8 mouse cellular contexts compared by ENCODE assay signal in the genomic region with DNA sequence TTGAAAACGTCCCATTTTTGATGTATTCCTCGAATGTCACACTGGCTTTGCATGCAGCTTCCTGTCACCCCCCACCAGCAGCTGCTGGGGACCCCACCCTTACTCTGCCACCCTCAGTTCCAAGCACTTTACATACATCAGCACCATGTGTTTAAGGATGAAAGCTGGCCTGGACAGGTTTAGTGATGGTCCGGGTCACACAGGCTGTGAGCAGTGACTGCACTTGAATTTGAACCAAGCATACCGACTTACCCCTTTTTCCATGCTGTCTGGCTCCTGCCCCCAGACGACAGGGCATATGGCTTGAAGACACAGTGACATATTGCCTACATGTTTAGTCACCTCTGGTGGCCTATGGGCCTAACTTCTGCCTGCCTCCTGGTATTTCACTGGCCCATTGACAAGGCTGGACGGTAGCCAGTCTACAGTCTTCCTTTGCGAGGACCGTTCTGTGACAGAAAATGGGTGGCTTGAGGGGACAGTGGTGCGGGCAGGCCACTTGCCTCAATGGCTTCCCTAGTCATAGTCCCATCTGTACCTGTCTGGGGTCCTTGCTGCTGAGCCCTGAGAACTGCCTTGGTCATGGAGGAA. TPM values are rescaled to one million over a fixed set of nuclear protein-coding genes. Genes with fewer than 3 reads are reported as not detected.
DNase-seq lines count a peak whose midpoint lies in the region; ATAC-seq and TF ChIP-seq lines count a peak whose summit lies in the region.

No protein-coding gene starts in this region.

- H3K9ac ChIP-seq in forebrain, embryonic 11.5 days (ENCODE audit: low read length), result no peak overlapping the region; the same call in 1 of the 2 replicates
- peak overlapping the region; percentile 2; the same call in 1 of the 2 replicates for H3K9ac ChIP-seq in neural tube, embryonic 11.5 days (ENCODE audit: low read length)
- peak overlapping the region; percentile 92; the same call in 1 of the 2 replicates for H3K9ac ChIP-seq in liver, embryonic 14.5 days (replicated peaks)
- H3K9ac ChIP-seq in stomach, postnatal 0 days (ENCODE audit: low read length), result peak overlapping the region; percentile 83

- H3K4me1 ChIP-seq in forebrain, embryonic 10.5 days, result peaks cover 58% of the 10 kb centered on the region
- H3K4me1 ChIP-seq in forebrain, embryonic 11.5 days (replicated peaks; ENCODE audit: control insufficient read depth, insufficient read depth, low read length), result peaks cover 14% of the 10 kb centered on the region; the same call in 1 of the 2 replicates
- peaks cover 12% of the 10 kb centered on the region for H3K4me1 ChIP-seq in neural tube, embryonic 11.5 days (ENCODE audit: control insufficient read depth, insufficient read depth, low read length)
- H3K4me1 ChIP-seq in liver, embryonic 14.5 days (replicated peaks; ENCODE audit: control insufficient read depth in 2 of 2, insufficient read depth in 2 of 2, low read length in 1 of 2), result peaks cover 11 to 20% of the 10 kb centered on the region in 2 experiments
- H3K4me1 ChIP-seq in stomach, postnatal 0 days (replicated peaks; ENCODE audit: control insufficient read depth, insufficient read depth), result no peaks in the 10 kb centered on the region

- no peaks in the 10 kb centered on the region for H3K9me3 ChIP-seq in forebrain, embryonic 10.5 days
- H3K9me3 ChIP-seq in forebrain, embryonic 11.5 days (ENCODE audit: control insufficient read depth, low read length), result no peaks in the 10 kb centered on the region
- H3K9me3 ChIP-seq in neural tube, embryonic 11.5 days (ENCODE audit: control insufficient read depth, low read length), result no peaks in the 10 kb centered on the region
- no peaks in the 10 kb centered on the region for H3K9me3 ChIP-seq in liver, embryonic 14.5 days (ENCODE audit: control insufficient read depth, low read length)
- H3K9me3 ChIP-seq in stomach, postnatal 0 days (ENCODE audit: control insufficient read depth, low read length), result no peaks in the 10 kb centered on the region

- 0 out of 2 replicates have a peak overlapping the region, but pooled peaks have one; percentile 93 for H3K27ac ChIP-seq in forebrain, embryonic 10.5 days
- H3K27ac ChIP-seq in forebrain, embryonic 11.5 days (ENCODE audit: low read depth, low read length), result no peak overlapping the region
- no peak overlapping the region for H3K27ac ChIP-seq in neural tube, embryonic 11.5 days (ENCODE audit: low read depth, low read length)
- H3K27ac ChIP-seq in liver, embryonic 14.5 days, result no peak overlapping the region
- peak overlapping the region; percentile 99; the same call in 1 of the 2 replicates for H3K27ac ChIP-seq in stomach, postnatal 0 days (replicated peaks)

- no peak overlapping the region for H3K4me2 ChIP-seq in forebrain, embryonic 11.5 days (ENCODE audit: low read depth, low read length, severe bottlenecking)
- H3K4me2 ChIP-seq in neural tube, embryonic 11.5 days (ENCODE audit: low read depth), result peak overlapping the region; percentile 79; the same call in 1 of the 2 replicates
- H3K4me2 ChIP-seq in liver, embryonic 14.5 days (ENCODE audit: low read depth), result peak overlapping the region; percentile 89
- H3K4me2 ChIP-seq in stomach, postnatal 0 days (replicated peaks; ENCODE audit: low read depth), result peak overlapping the region; percentile 84; the same call in 1 of the 2 replicates

- ATAC-seq in forebrain, embryonic 11.5 days (replicated peaks; ENCODE audit: low FRiP score), result no peak
- ATAC-seq in neural tube, embryonic 11.5 days (ENCODE audit: insufficient read depth, low FRiP score, low TSS enrichment), result no peak
- ATAC-seq in liver, embryonic 14.5 days (ENCODE audit: insufficient read depth), result no peak
- ATAC-seq in stomach, postnatal 0 days (ENCODE audit: low FRiP score, low TSS enrichment), result no peak

- no peak for TF ChIP-seq EP300 in liver, embryonic 14.5 days (IDR thresholded peaks at IDR 0.05; ENCODE audit: low read depth)
- no peak for TF ChIP-seq EP300 in stomach, postnatal 0 days (optimal IDR thresholded peaks at IDR 0.05)

- no peak for TF ChIP-seq CTCF in liver, embryonic 14.5 days (IDR thresholded peaks at IDR 0.05; ENCODE audit: low read depth)
- no peak for TF ChIP-seq CTCF in stomach, postnatal 0 days (IDR thresholded peaks at IDR 0.05; ENCODE audit: low read depth)

- intact Hi-C loops in left cerebral cortex, postnatal 10 days (cut with DNase I), result no loop called here

- no peaks in the 10 kb centered on the region for H3K27me3 ChIP-seq in forebrain, embryonic 10.5 days (ENCODE audit: poor library complexity, severe bottlenecking)
- no peaks in the 10 kb centered on the region for H3K27me3 ChIP-seq in forebrain, embryonic 11.5 days (ENCODE audit: control insufficient read depth, insufficient read depth, low read length)
- no peaks in the 10 kb centered on the region for H3K27me3 ChIP-seq in neural tube, embryonic 11.5 days (ENCODE audit: control insufficient read depth, insufficient read depth, low read length)
- no peaks in the 10 kb centered on the region for H3K27me3 ChIP-seq in liver, embryonic 14.5 days (ENCODE audit: control insufficient read depth, insufficient read depth, low read length)
- H3K27me3 ChIP-seq in stomach, postnatal 0 days (ENCODE audit: control insufficient read depth, insufficient read depth, low read length), result no peaks in the 10 kb centered on the region

- peaks cover 24% of the 10 kb centered on the region for H3K36me3 ChIP-seq in forebrain, embryonic 10.5 days (replicated peaks)
- peaks cover 10% of the 10 kb centered on the region for H3K36me3 ChIP-seq in forebrain, embryonic 11.5 days (ENCODE audit: control insufficient read depth, insufficient read depth, low read length)
- H3K36me3 ChIP-seq in neural tube, embryonic 11.5 days (ENCODE audit: control insufficient read depth, insufficient read depth, low read length), result peaks cover 8% of the 10 kb centered on the region
- H3K36me3 ChIP-seq in liver, embryonic 14.5 days (replicated peaks; ENCODE audit: control insufficient read depth, insufficient read depth, low read depth), result peaks cover 16% of the 10 kb centered on the region
- H3K36me3 ChIP-seq in stomach, postnatal 0 days (ENCODE audit: control insufficient read depth, insufficient read depth, low read length), result peaks cover 9% of the 10 kb centered on the region

- DNase-seq in forebrain, embryonic 10.5 days (ENCODE audit: extremely low spot score, low spot score), result no peak
- no peak for DNase-seq in forebrain, embryonic 11.5 days (ENCODE audit: low spot score)
- peak; percentile 6 for DNase-seq in neural tube, embryonic 11.5 days (ENCODE audit: low spot score)
- DNase-seq in neural tube, embryonic 10.5 days (ENCODE audit: extremely low spot score, low spot score), result no peak
- DNase-seq in liver, embryonic 14.5 days (ENCODE audit: low read depth in 3 of 3, low spot score in 3 of 3), result no peak
- DNase-seq in stomach, postnatal 0 days (ENCODE audit: low spot score), result no peak
- DNase-seq in testis, postnatal 14 days (ENCODE audit: low spot score), result no peak
- no peak for DNase-seq in left cerebral cortex, postnatal 10 days (ENCODE audit: extremely low spot score in 1 of 2, low spot score in 2 of 2)

- peak overlapping the region; percentile 71; the same call in 1 of the 2 replicates for H3K4me3 ChIP-seq in forebrain, embryonic 10.5 days
- no peak overlapping the region for H3K4me3 ChIP-seq in forebrain, embryonic 11.5 days (ENCODE audit: low read depth, low read length)
- peak overlapping the region; percentile 10; the same call in 1 of the 2 replicates for H3K4me3 ChIP-seq in neural tube, embryonic 11.5 days (ENCODE audit: low read depth, low read length)
- peak overlapping the region in 1 of 2 experiments; percentile 80; a peak in 1 of 4 replicates for H3K4me3 ChIP-seq in liver, embryonic 14.5 days (ENCODE audit: insufficient read depth in 1 of 2, low read depth in 2 of 2, low read length in 2 of 2)
- H3K4me3 ChIP-seq in stomach, postnatal 0 days (ENCODE audit: low read depth, low read length), result 0 out of 2 replicates have a peak overlapping the region, but pooled peaks have one; percentile 63

- 87% methylated on average over 9 of the region's 9 CpGs for WGBS in forebrain, embryonic 10.5 days
- WGBS in forebrain, embryonic 11.5 days, result 90% methylated on average over 9 of the region's 9 CpGs
- 87% methylated on average over 9 of the region's 9 CpGs for WGBS in neural tube, embryonic 11.5 days
- 71% methylated on average over 9 of the region's 9 CpGs for WGBS in liver, embryonic 14.5 days (ENCODE audit: insufficient replicate concordance)
- WGBS in stomach, postnatal 0 days, result 80% methylated on average over 9 of the region's 9 CpGs

RNA-seq across cellular contexts. Expression of a gene that starts 6.7 kb away (rescaled TPM):
- 6.6 and 8.0 TPM in 2 replicates for polyA plus RNA-seq in forebrain, embryonic 10.5 days (2016; fragmentation: Nextera tagmentation; extraction: Ambion mirVana)
- polyA plus RNA-seq in forebrain, embryonic 11.5 days (2014; fragmentation: Nextera tagmentation; extraction: Ambion mirVana), result 10.7 and 13.0 TPM in 2 replicates
- 10.2 and 12.6 TPM in 2 replicates for polyA plus RNA-seq in neural tube, embryonic 11.5 days (2014; fragmentation: Nextera tagmentation; extraction: Ambion mirVana)
- polyA plus RNA-seq in liver, embryonic 14.5 days (2012; rRNA removed), result 1.9 and 2.5 TPM in 2 replicates
- polyA plus RNA-seq in liver, embryonic 14.5 days (2014; fragmentation: Nextera tagmentation; extraction: Ambion mirVana), result 1.1 and 1.8 TPM in 2 replicates
- polyA plus RNA-seq in stomach, postnatal 0 days (2015; fragmentation: Nextera tagmentation; extraction: Ambion mirVana), result 5.3 and 5.5 TPM in 2 replicates
- 10 to 100 TPM; 36.3 to 38.9 TPM for total RNA-seq in left cerebral cortex, postnatal 10 days (2021)

RNA-seq across cellular contexts. Expression of a gene that starts 6.8 kb away (rescaled TPM):
- polyA plus RNA-seq in forebrain, embryonic 10.5 days (2016; fragmentation: Nextera tagmentation; extraction: Ambion mirVana), result 192 and 197 TPM in 2 replicates
- 134 and 151 TPM in 2 replicates for polyA plus RNA-seq in forebrain, embryonic 11.5 days (2014; fragmentation: Nextera tagmentation; extraction: Ambion mirVana)
- 147 and 152 TPM in 2 replicates for polyA plus RNA-seq in neural tube, embryonic 11.5 days (2014; fragmentation: Nextera tagmentation; extraction: Ambion mirVana)
- polyA plus RNA-seq in liver, embryonic 14.5 days (2012; rRNA removed), result 311 and 646 TPM in 2 replicates
- 144 and 162 TPM in 2 replicates for polyA plus RNA-seq in liver, embryonic 14.5 days (2014; fragmentation: Nextera tagmentation; extraction: Ambion mirVana)
- polyA plus RNA-seq in stomach, postnatal 0 days (2015; fragmentation: Nextera tagmentation; extraction: Ambion mirVana), result 141 and 157 TPM in 2 replicates
- 100 to 1,000 TPM; 145 to 166 TPM for total RNA-seq in left cerebral cortex, postnatal 10 days (2021)

RNA-seq across cellular contexts. Expression of a gene that starts 13.8 kb away (rescaled TPM):
- polyA plus RNA-seq in forebrain, embryonic 10.5 days (2016; fragmentation: Nextera tagmentation; extraction: Ambion mirVana), result 14.2 and 14.8 TPM in 2 replicates
- polyA plus RNA-seq in forebrain, embryonic 11.5 days (2014; fragmentation: Nextera tagmentation; extraction: Ambion mirVana), result 11.8 and 13.4 TPM in 2 replicates
- 12.4 and 13.3 TPM in 2 replicates for polyA plus RNA-seq in neural tube, embryonic 11.5 days (2014; fragmentation: Nextera tagmentation; extraction: Ambion mirVana)
- 5.1 and 7.2 TPM in 2 replicates for polyA plus RNA-seq in liver, embryonic 14.5 days (2012; rRNA removed)
- polyA plus RNA-seq in liver, embryonic 14.5 days (2014; fragmentation: Nextera tagmentation; extraction: Ambion mirVana), result 4.9 and 6.8 TPM in 2 replicates
- polyA plus RNA-seq in stomach, postnatal 0 days (2015; fragmentation: Nextera tagmentation; extraction: Ambion mirVana), result 12.1 and 12.8 TPM in 2 replicates
- total RNA-seq in left cerebral cortex, postnatal 10 days (2021), result 10 to 100 TPM; 22.5 to 25.4 TPM

Comparison
In these comparisons a context has a peak if more than half of its experiments do, and no peak if none do; other contexts are left out.
1. H3K27ac ChIP-seq: peak in forebrain, embryonic 10.5 days (single experiment) and stomach, postnatal 0 days (single experiment); none in forebrain, embryonic 11.5 days (single experiment), neural tube, embryonic 11.5 days (single experiment) and liver, embryonic 14.5 days (single experiment).